Mouse (Mus musculus) forebrain, embryonic 12.5 days (tissue): ENCODE measurements around the gene Cdk6. TPM values are rescaled to one million over a fixed set of nuclear protein-coding genes. Genes with fewer than 3 reads are reported as not detected.

Experiments
- ATAC-seq: fragments of 200-750 bp; cut with Nextera tagmentation; 2 replicates; pipeline ENCODE4 v1.8.0; 2017; ENCODE audit warnings: moderate TSS enrichment; ENCODE audit not compliant: low FRiP score
- H3K27ac ChIP-seq: fragments of 300-500 bp; sonication (generic); 2 replicates; pipeline ENCODE4 v1.5.1; 2016; ENCODE audit warnings: mild to moderate bottlenecking
- H3K27me3 ChIP-seq: fragments of 300-500 bp; sonication (generic); 2 replicates; pipeline ENCODE4 v1.6.1; 2016; ENCODE audit warnings: mild to moderate bottlenecking
- H3K36me3 ChIP-seq: fragments of 300-500 bp; sonication (generic); replicated peaks from 2 replicates; pipeline ENCODE4 v1.6.1; 2016; ENCODE audit warnings: mild to moderate bottlenecking
- H3K4me1 ChIP-seq: fragments of 300-500 bp; sonication (generic); 2 replicates; pipeline ENCODE4 v1.6.1; 2016
- H3K4me2 ChIP-seq: fragments of 300-500 bp; sonication (generic); 2 replicates; pipeline ENCODE4 v1.6.1; 2016; ENCODE audit warnings: mild to moderate bottlenecking, moderate library complexity
- H3K4me3 ChIP-seq: fragments of 300-500 bp; sonication (generic); replicated peaks from 2 replicates; pipeline ENCODE4 v1.5.1; 2016; ENCODE audit warnings: mild to moderate bottlenecking
- H3K9ac ChIP-seq: fragments of 300-500 bp; sonication (generic); 2 replicates; pipeline ENCODE4 v1.6.1; 2016; ENCODE audit warnings: mild to moderate bottlenecking
- H3K9me3 ChIP-seq: fragments of 300-500 bp; sonication (generic); 2 replicates; pipeline ENCODE4 v1.6.1; 2016
- WGBS: fragments of 180-500 bp; shearing (Covaris S2); methylation state at CpG from one replicate; pipeline ENCODE4 v1.1.7; 2016; 5-methylcytosine and 5-hydroxymethylcytosine counted together
- polyA plus RNA-seq: library from polyadenylated mRNA; unstranded; fragments of >200 nt; fragmentation: Nextera tagmentation; extraction: Ambion mirVana; gene quantifications from 2 replicates; pipeline ENCODE4 v1.2.1, GENCODE M21; 2016

Cdk6 gene
- polyA plus RNA-seq, 1 experiment from 2014 or later: 32.4 TPM

- H3K27ac ChIP-seq: peak within 1 kb of the TSS; percentile 90
- H3K36me3 ChIP-seq: peaks cover 8% of the 10 kb centered on the region
- H3K4me2 ChIP-seq: peak within 1 kb of the TSS; percentile 69
- H3K9ac ChIP-seq: peak within 1 kb of the TSS; percentile 89
- peak within 1 kb of the TSS; percentile 92 for H3K4me3 ChIP-seq
- H3K9me3 ChIP-seq: no peaks in the 10 kb centered on the region
- peaks cover 12% of the 10 kb centered on the region for H3K4me1 ChIP-seq
- peak; percentile 97 for ATAC-seq
- WGBS: under 1% methylated on average over 59 of the region's 80 CpGs
- H3K27me3 ChIP-seq: no peaks in the 10 kb centered on the region
Measured at GRCm38 (mm10) chr5:3543629-3544479, 202.6 kb downstream of the Cdk6 start, which contains the start of gene Fam133b. Gene Fam133b, plus strand, starts transcription at chr5:3543833.

- ATAC-seq: peak; percentile 33
- Histone ChIP-seq H3K27ac (no peak overlapping the region), H3K36me3 (peaks cover 8% of the 10 kb centered on the region), H3K4me3 (peak overlapping the region; percentile 92), H3K27me3 (no peaks in the 10 kb centered on the region), H3K9me3 (no peaks in the 10 kb centered on the region), H3K9ac (peak overlapping the region; percentile 89), H3K4me1 (peaks cover 12% of the 10 kb centered on the region), H3K4me2 (peak overlapping the region; percentile 69)
- WGBS: 10% methylated on average over 7 of the region's 7 CpGs
Measured at GRCm38 (mm10) chr5:3544480-3544769, 203.1 kb downstream of the Cdk6 start.

GRCm38 (mm10) chr5:3546226-3546625 is 204.9 kb downstream of the Cdk6 start:
- Histone ChIP-seq H3K27me3 (no peaks in the 10 kb centered on the region), H3K36me3 (peaks cover 8% of the 10 kb centered on the region), H3K9me3 (no peaks in the 10 kb centered on the region), H3K4me2 (no peak overlapping the region), H3K27ac (no peak overlapping the region), H3K4me1 (peaks cover 12% of the 10 kb centered on the region), H3K4me3 (no peak overlapping the region), H3K9ac (no peak overlapping the region)
- ATAC-seq: no peak
- WGBS: 86% methylated on average over 1 of the region's 1 CpGs

- Histone ChIP-seq H3K9ac (no peak overlapping the region), H3K4me1 (no peaks in the 10 kb centered on the region), H3K4me3 (no peak overlapping the region), H3K9me3 (no peaks in the 10 kb centered on the region), H3K36me3 (peaks cover 25% of the 10 kb centered on the region), H3K27ac (no peak overlapping the region), H3K4me2 (no peak overlapping the region), H3K27me3 (no peaks in the 10 kb centered on the region)
- no peak for ATAC-seq
- WGBS: 97% methylated on average over 1 of the region's 1 CpGs
Measured at GRCm38 (mm10) chr5:3551481-3551880, 210.2 kb downstream of the Cdk6 start.

- no peaks in the 10 kb centered on the region for H3K27me3 ChIP-seq
- WGBS: 90% methylated on average over 2 of the region's 2 CpGs
- no peak overlapping the region for H3K9ac ChIP-seq
- H3K4me2 ChIP-seq: no peak overlapping the region
- no peak overlapping the region for H3K4me3 ChIP-seq
- peaks cover 35% of the 10 kb centered on the region for H3K36me3 ChIP-seq
- H3K4me1 ChIP-seq: no peaks in the 10 kb centered on the region
- ATAC-seq: no peak
- no peaks in the 10 kb centered on the region for H3K9me3 ChIP-seq
- H3K27ac ChIP-seq: no peak overlapping the region
Measured at GRCm38 (mm10) chr5:3554198-3554597, 212.9 kb downstream of the Cdk6 start.

- no peaks in the 10 kb centered on the region for H3K27me3 ChIP-seq
- H3K4me2 ChIP-seq: no peak within 1 kb of the TSS
- H3K4me1 ChIP-seq: no peaks in the 10 kb centered on the region
- H3K9me3 ChIP-seq: no peaks in the 10 kb centered on the region
- no peak within 1 kb of the TSS for H3K27ac ChIP-seq
- no peak for ATAC-seq
- 93% methylated on average over 4 of the region's 4 CpGs for WGBS
- no peak within 1 kb of the TSS for H3K9ac ChIP-seq
- H3K4me3 ChIP-seq: no peak within 1 kb of the TSS
- peaks cover 90% of the 10 kb centered on the region for H3K36me3 ChIP-seq
Measured at GRCm38 (mm10) chr5:3571266-3571665, 230.0 kb downstream of the Cdk6 start, which contains the start of gene 1700109H08Rik. Gene 1700109H08Rik, plus strand, starts transcription at chr5:3571566.

GRCm38 (mm10) chr5:3574825-3575224 is 233.5 kb downstream of the Cdk6 start:
- Histone ChIP-seq H3K36me3 (peaks cover 97% of the 10 kb centered on the region), H3K4me3 (no peak overlapping the region), H3K9ac (no peak overlapping the region), H3K27me3 (no peaks in the 10 kb centered on the region), H3K4me1 (no peaks in the 10 kb centered on the region), H3K4me2 (no peak overlapping the region), H3K9me3 (no peaks in the 10 kb centered on the region), H3K27ac (no peak overlapping the region)
- no peak for ATAC-seq
- 91% methylated on average over 2 of the region's 2 CpGs for WGBS

GRCm38 (mm10) chr5:3577939-3578338 is 236.7 kb downstream of the Cdk6 start:
- H3K4me3 ChIP-seq: no peak overlapping the region
- no peak for ATAC-seq
- H3K9ac ChIP-seq: no peak overlapping the region
- H3K36me3 ChIP-seq: peaks cover 93% of the 10 kb centered on the region
- no peaks in the 10 kb centered on the region for H3K27me3 ChIP-seq
- no peaks in the 10 kb centered on the region for H3K4me1 ChIP-seq
- no peak overlapping the region for H3K4me2 ChIP-seq
- no peaks in the 10 kb centered on the region for H3K9me3 ChIP-seq
- 95% methylated on average over 2 of the region's 2 CpGs for WGBS
- no peak overlapping the region for H3K27ac ChIP-seq

GRCm38 (mm10) chr5:3579066-3579465 is 237.8 kb downstream of the Cdk6 start:
- ATAC-seq: no peak
- H3K4me3 ChIP-seq: no peak overlapping the region
- no peaks in the 10 kb centered on the region for H3K27me3 ChIP-seq
- H3K4me1 ChIP-seq: no peaks in the 10 kb centered on the region
- H3K27ac ChIP-seq: no peak overlapping the region
- H3K4me2 ChIP-seq: no peak overlapping the region
- 98% methylated on average over 7 of the region's 7 CpGs for WGBS
- no peak overlapping the region for H3K9ac ChIP-seq
- no peaks in the 10 kb centered on the region for H3K9me3 ChIP-seq
- peaks cover 92% of the 10 kb centered on the region for H3K36me3 ChIP-seq

Other genes starting within 250 kb of the Cdk6 start
- gene Fam133b, start 202.3 kb downstream of the Cdk6 start, polyA plus RNA-seq: 44.1 and 44.6 TPM in 2 replicates
- 4.9 and 6.2 TPM in 2 replicates for gene 1700109H08Rik, start 230.1 kb downstream of the Cdk6 start, polyA plus RNA-seq